In the genomic region with DNA sequence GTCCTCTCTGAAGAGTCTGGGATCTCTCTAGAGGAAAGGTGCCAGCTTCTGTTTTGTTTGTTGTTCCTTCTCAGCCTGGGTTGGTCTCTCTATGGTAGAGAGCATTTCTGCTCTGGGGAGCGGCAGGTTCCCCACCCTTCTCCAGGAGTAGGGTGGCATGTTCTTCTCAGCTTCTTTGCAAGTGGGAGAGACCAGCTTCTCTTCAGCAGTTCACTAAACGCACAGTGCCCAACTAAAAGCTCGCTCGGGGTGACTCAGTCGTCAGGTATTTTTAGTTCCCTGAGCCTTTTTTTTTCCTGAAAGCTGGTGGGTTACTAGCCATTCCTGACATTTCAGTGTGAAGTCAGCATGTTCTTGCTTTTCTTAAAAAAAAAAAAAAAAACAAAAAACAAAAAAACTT, we compare ENCODE assay signal across 26 mouse cellular contexts. TPM values are rescaled to one million over a fixed set of nuclear protein-coding genes. Genes with fewer than 3 reads are reported as not detected.
DNase-seq lines count a peak whose midpoint lies in the region; ATAC-seq and TF ChIP-seq lines count a peak whose summit lies in the region.
"Had no signal": no experiment of that assay in that cellular context is flagged by ENCODE, and none has a peak within 500 bp of the region (broad histone marks: within the 10 kb centered on the region; RNA-seq: fewer than 3 reads in every experiment).

No protein-coding gene starts in this region.

- H3K4me2 ChIP-seq in lung, embryonic 15.5 days: no peak overlapping the region
- H3K4me2 ChIP-seq in stomach, embryonic 15.5 days: no peak overlapping the region
- H3K4me2 ChIP-seq in liver, postnatal 0 days (ENCODE audit: low read depth, low read length): no peak overlapping the region
- H3K4me2 ChIP-seq: embryonic facial prominence, embryonic 13.5 days; forebrain, embryonic 15.5 days; heart, embryonic 13.5 days; hindbrain, embryonic 13.5 days; kidney, embryonic 15.5 days; limb, embryonic 15.5 days; midbrain, embryonic 12.5 days had no signal

- WGBS in lung, embryonic 15.5 days: 75% methylated on average over 5 of the region's 5 CpGs
- WGBS in stomach, embryonic 15.5 days: 84% methylated on average over 5 of the region's 5 CpGs
- WGBS in liver, postnatal 0 days (ENCODE audit: insufficient replicate concordance): 92% methylated on average over 5 of the region's 5 CpGs

- no peaks in the 10 kb centered on the region for H3K27me3 ChIP-seq in lung, embryonic 15.5 days
- H3K27me3 ChIP-seq in stomach, embryonic 15.5 days (replicated peaks): no peaks in the 10 kb centered on the region
- H3K27me3 ChIP-seq in liver, postnatal 0 days (ENCODE audit: insufficient read depth, low read length): no peaks in the 10 kb centered on the region
- H3K27me3 ChIP-seq: embryonic facial prominence, embryonic 13.5 days; forebrain, embryonic 15.5 days; heart, embryonic 13.5 days; hindbrain, embryonic 13.5 days; kidney, embryonic 15.5 days; limb, embryonic 15.5 days; midbrain, embryonic 12.5 days had no signal

- DNase-seq in adrenal gland, postnatal 25 days: peak; percentile 1
- DNase-seq in adrenal gland, adult 2 months: no peak
- no peak for DNase-seq in lung, postnatal 36 days
- no peak for DNase-seq in ES-E14 (ENCODE audit: low read depth, low spot score)
- no peak for DNase-seq in liver, postnatal 0 days
- no peak for DNase-seq in ovary, postnatal 36 days (ENCODE audit: low spot score)
- DNase-seq: adrenal gland, adult 8-10 months; cerebellum, adult 2 months; cerebellum, postnatal 25 days; heart, adult 2 months; heart, postnatal 14 days; kidney, adult 11 months; kidney, postnatal 36 days; retina, postnatal 1 day; right cerebral cortex, postnatal 4 days had no signal

- no peak for TF ChIP-seq CTCF in liver, postnatal 0 days (IDR thresholded peaks at IDR 0.05; ENCODE audit: low read depth)

- ATAC-seq in lung, embryonic 15.5 days (ENCODE audit: borderline replicate concordance, extremely low read depth, low FRiP score, low TSS enrichment): no peak
- no peak for ATAC-seq in stomach, embryonic 15.5 days (ENCODE audit: insufficient read depth, low FRiP score, low read depth)
- no peak for ATAC-seq in liver, postnatal 0 days
- ATAC-seq: CD4-positive, CD25-positive, alpha-beta regulatory T cell, adult 4 months; forebrain, embryonic 15.5 days had no signal

- in situ Hi-C loops in ES-E14 (cut with MboI; ENCODE audit: low sequenced_read_pairs in 2 of 2, unreplicated experiment in 2 of 2): no loop called here

- H3K4me1 ChIP-seq in lung, embryonic 15.5 days: peaks cover 58% of the 10 kb centered on the region
- peaks cover 6 to 10% of the 10 kb centered on the region in 2 experiments for H3K4me1 ChIP-seq in ES-E14 (ENCODE audit: control insufficient read depth in 2 of 2, insufficient read depth in 2 of 2, low read length in 2 of 2, poor library complexity in 1 of 2)
- H3K4me1 ChIP-seq in stomach, embryonic 15.5 days: 0 out of 2 replicates have a peak, but pooled peaks cover 3% of the 10 kb centered on the region
- H3K4me1 ChIP-seq in liver, postnatal 0 days (ENCODE audit: insufficient read depth): peaks cover 32% of the 10 kb centered on the region

- H3K27ac ChIP-seq in lung, embryonic 15.5 days: peak overlapping the region; percentile 12; the same call in 1 of the 2 replicates
- H3K27ac ChIP-seq in ES-E14 (ENCODE audit: insufficient read depth, low read depth, low read length, poor library complexity, severe bottlenecking): no peak overlapping the region
- peak overlapping the region; percentile 21; the same call in 1 of the 2 replicates for H3K27ac ChIP-seq in stomach, embryonic 15.5 days
- no peak overlapping the region for H3K27ac ChIP-seq in liver, postnatal 0 days (ENCODE audit: low read depth)
- H3K27ac ChIP-seq: embryonic facial prominence, embryonic 13.5 days; forebrain, embryonic 15.5 days; heart, adult 2 months; heart, embryonic 13.5 days; hindbrain, embryonic 13.5 days; kidney, embryonic 15.5 days; limb, embryonic 15.5 days; liver, embryonic 14.5 days; midbrain, embryonic 12.5 days had no signal

- no peaks in the 10 kb centered on the region for H3K9me3 ChIP-seq in lung, embryonic 15.5 days
- H3K9me3 ChIP-seq in ES-E14 (ENCODE audit: control insufficient read depth, insufficient read depth, low read depth, low read length): no peaks in the 10 kb centered on the region
- no peaks in the 10 kb centered on the region for H3K9me3 ChIP-seq in stomach, embryonic 15.5 days
- no peaks in the 10 kb centered on the region for H3K9me3 ChIP-seq in liver, postnatal 0 days (ENCODE audit: low read length)
- H3K9me3 ChIP-seq: embryonic facial prominence, embryonic 13.5 days; forebrain, embryonic 15.5 days; heart, embryonic 13.5 days; hindbrain, embryonic 13.5 days; kidney, embryonic 15.5 days; limb, embryonic 15.5 days; midbrain, embryonic 12.5 days had no signal

- no peaks in the 10 kb centered on the region for H3K36me3 ChIP-seq in lung, embryonic 15.5 days
- H3K36me3 ChIP-seq in ES-E14 (ENCODE audit: control insufficient read depth, insufficient read depth, low read length, poor library complexity, severe bottlenecking): no peaks in the 10 kb centered on the region; the same call in 1 of the 2 replicates
- no peaks in the 10 kb centered on the region for H3K36me3 ChIP-seq in stomach, embryonic 15.5 days
- H3K36me3 ChIP-seq in liver, postnatal 0 days (replicated peaks; ENCODE audit: insufficient read depth, low read length): 0 out of 2 replicates have a peak, but pooled peaks cover 2% of the 10 kb centered on the region
- H3K36me3 ChIP-seq: heart, embryonic 13.5 days; kidney, embryonic 15.5 days; limb, embryonic 15.5 days; midbrain, embryonic 12.5 days had no signal

- H3K4me3 ChIP-seq in lung, embryonic 15.5 days: no peak overlapping the region
- no peak overlapping the region for H3K4me3 ChIP-seq in ES-E14 (ENCODE audit: insufficient read depth in 1 of 2, low read depth in 1 of 2, low read length in 2 of 2, poor library complexity in 1 of 2, severe bottlenecking in 1 of 2)
- no peak overlapping the region for H3K4me3 ChIP-seq in stomach, embryonic 15.5 days (replicated peaks)
- H3K4me3 ChIP-seq in liver, postnatal 0 days (ENCODE audit: low read depth, low read length): no peak overlapping the region
- H3K4me3 ChIP-seq: embryonic facial prominence, embryonic 13.5 days; forebrain, embryonic 15.5 days; heart, adult 2 months; heart, embryonic 13.5 days; hindbrain, embryonic 13.5 days; kidney, embryonic 15.5 days; limb, embryonic 15.5 days; midbrain, embryonic 12.5 days had no signal

- H3K9ac ChIP-seq in lung, embryonic 15.5 days: no peak overlapping the region
- no peak overlapping the region for H3K9ac ChIP-seq in ES-E14 (ENCODE audit: insufficient read depth, low read depth, low read length, poor library complexity, severe bottlenecking)
- H3K9ac ChIP-seq in stomach, embryonic 15.5 days: no peak overlapping the region
- H3K9ac ChIP-seq in liver, postnatal 0 days (replicated peaks): no peak overlapping the region
- H3K9ac ChIP-seq: embryonic facial prominence, embryonic 13.5 days; forebrain, embryonic 15.5 days; heart, embryonic 13.5 days; hindbrain, embryonic 13.5 days; kidney, embryonic 15.5 days; limb, embryonic 15.5 days; liver, embryonic 14.5 days; midbrain, embryonic 12.5 days had no signal

- TF ChIP-seq EP300 in liver, postnatal 0 days (IDR thresholded peaks at IDR 0.05; ENCODE audit: low read depth): no peak

TF ChIP-seq in ES-E14, 5 proteins besides CTCF, POLR2A, EP300 and RAD21:
- TF ChIP-seq ZC3H11A (IDR thresholded peaks at IDR 0.05; ENCODE audit: borderline replicate concordance, low read depth, low read length): no peak
- TF ChIP-seq ZNF384 (IDR thresholded peaks at IDR 0.05; ENCODE audit: low read depth, low read length): 0 out of 2 replicates have a peak, but pooled peaks have one; percentile 38
- TF ChIP-seq MAFK (IDR thresholded peaks at IDR 0.05; ENCODE audit: insufficient read depth, low read depth, low read length): no peak

RNA-seq across cellular contexts. Expression of a gene that starts 15.4 kb away (rescaled TPM):
- 1,323 and 1,340 TPM in 2 replicates for total RNA-seq in adrenal gland, postnatal 25 days (2021)
- 1,000 to 10,000 TPM; 1,164 to 1,465 TPM for total RNA-seq in adrenal gland, adult 2 months (2021)
- 187 and 262 TPM in 2 replicates for polyA plus RNA-seq in adrenal gland, adult 2 months (2012; rRNA removed)
- polyA plus RNA-seq in lung, embryonic 15.5 days (2015; fragmentation: Nextera tagmentation; extraction: Ambion mirVana): 16.5 and 17.1 TPM in 2 replicates
- 58.9 and 61.9 TPM in 2 replicates for total RNA-seq in ES-E14 (2012; rRNA removed)
- polyA plus RNA-seq in stomach, embryonic 15.5 days (2015; fragmentation: Nextera tagmentation; extraction: Ambion mirVana): 12.0 and 13.2 TPM in 2 replicates
- polyA plus RNA-seq in liver, postnatal 0 days (2015; fragmentation: Nextera tagmentation; extraction: Ambion mirVana): 38.2 and 49.3 TPM in 2 replicates

Comparison
In these comparisons a context has a peak if more than half of its experiments do, and no peak if none do; other contexts are left out.
1. H3K27ac ChIP-seq: peak in lung, embryonic 15.5 days (single experiment) and stomach, embryonic 15.5 days (single experiment); none in ES-E14 (single experiment) and liver, postnatal 0 days (single experiment).